22 mouse cellular contexts compared by ENCODE assay signal in the genomic region with DNA sequence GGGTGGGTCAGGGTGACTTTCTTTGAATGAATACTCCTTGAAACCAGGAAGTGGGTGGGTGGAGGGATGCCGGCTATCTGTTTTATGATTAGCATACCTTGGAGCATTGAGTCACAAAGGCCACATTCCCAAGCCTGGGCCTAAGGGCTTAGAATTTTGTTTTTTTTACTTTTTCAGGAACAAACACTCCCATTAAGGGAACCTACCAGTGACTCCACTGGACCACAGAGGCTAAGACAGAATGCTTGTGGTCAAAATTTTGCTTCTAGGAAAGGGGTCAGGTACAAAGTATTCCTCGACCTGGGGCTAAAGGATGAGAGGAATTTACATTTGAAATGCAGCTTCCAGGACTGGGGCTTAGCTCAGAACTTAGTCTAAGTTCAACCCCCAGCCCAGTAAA. TPM values are rescaled to one million over a fixed set of nuclear protein-coding genes. Genes with fewer than 3 reads are reported as not detected.
"Had no signal": no experiment of that assay in that cellular context is flagged by ENCODE, and none has a peak within 500 bp of the region (broad histone marks: within the 10 kb centered on the region; RNA-seq: fewer than 3 reads in every experiment).

No protein-coding gene starts in this region.

- H3K4me3 ChIP-seq: liver, embryonic 15.5 days; lung, embryonic 15.5 days; megakaryocyte, embryonic 14.5 days; midbrain, embryonic 13.5 days; midbrain, embryonic 15.5 days; neural tube, embryonic 12.5 days; stomach, embryonic 15.5 days had no signal

- H3K27me3 ChIP-seq: lung, embryonic 15.5 days; midbrain, embryonic 13.5 days; midbrain, embryonic 15.5 days; neural tube, embryonic 12.5 days; stomach, embryonic 15.5 days had no signal

- H3K36me3 ChIP-seq: liver, embryonic 15.5 days; lung, embryonic 15.5 days; midbrain, embryonic 13.5 days; midbrain, embryonic 15.5 days; neural tube, embryonic 12.5 days; stomach, embryonic 15.5 days had no signal

- DNase-seq: liver, postnatal 0 days; lung, adult 2 months; lung, postnatal 14 days; lung, postnatal 36 days; retina, postnatal 1 day; right cerebral cortex, adult 18-20 months; right cerebral cortex, postnatal 25 days; right cerebral cortex, postnatal 4 days; thymus, adult 2 months; thymus, postnatal 25 days had no signal

- H3K9ac ChIP-seq: liver, embryonic 15.5 days; liver, postnatal 0 days; lung, embryonic 15.5 days; midbrain, embryonic 13.5 days; midbrain, embryonic 15.5 days; neural tube, embryonic 12.5 days; stomach, embryonic 15.5 days had no signal

- H3K27ac ChIP-seq: liver, embryonic 15.5 days; lung, embryonic 15.5 days; macrophage; midbrain, embryonic 13.5 days; midbrain, embryonic 15.5 days; neural tube, embryonic 12.5 days; stomach, embryonic 15.5 days; stomach, postnatal 0 days had no signal

- H3K9me3 ChIP-seq: liver, embryonic 15.5 days; lung, embryonic 15.5 days; midbrain, embryonic 13.5 days; midbrain, embryonic 15.5 days; neural tube, embryonic 12.5 days; stomach, embryonic 15.5 days had no signal

- H3K4me1 ChIP-seq: megakaryocyte, embryonic 14.5 days; midbrain, embryonic 13.5 days; midbrain, embryonic 15.5 days; neural tube, embryonic 12.5 days had no signal

RNA-seq across cellular contexts. Expression of gene Kbtbd12, which starts 53.6 kb away (rescaled TPM):
- total RNA-seq: monocyte, adult 5-6 weeks; neutrophil, adult 5-6 weeks had no signal
- polyA plus RNA-seq: midbrain, embryonic 11.5 days; midbrain, embryonic 13.5 days; neural tube, embryonic 12.5 days had no signal
